Mouse (Mus musculus) MN1 (cell line): ENCODE data around the gene Alkbh7.
A peak's percentile ranks its signal among the peaks of the same experiment; 100 is the strongest.

ENCODE experiments used
- DNase-seq: peaks from one replicate; pipeline ENCODE4 v3.0.0-alpha.2; 2016; ENCODE audit warnings: low spot score

Gene Alkbh7

DNA sequence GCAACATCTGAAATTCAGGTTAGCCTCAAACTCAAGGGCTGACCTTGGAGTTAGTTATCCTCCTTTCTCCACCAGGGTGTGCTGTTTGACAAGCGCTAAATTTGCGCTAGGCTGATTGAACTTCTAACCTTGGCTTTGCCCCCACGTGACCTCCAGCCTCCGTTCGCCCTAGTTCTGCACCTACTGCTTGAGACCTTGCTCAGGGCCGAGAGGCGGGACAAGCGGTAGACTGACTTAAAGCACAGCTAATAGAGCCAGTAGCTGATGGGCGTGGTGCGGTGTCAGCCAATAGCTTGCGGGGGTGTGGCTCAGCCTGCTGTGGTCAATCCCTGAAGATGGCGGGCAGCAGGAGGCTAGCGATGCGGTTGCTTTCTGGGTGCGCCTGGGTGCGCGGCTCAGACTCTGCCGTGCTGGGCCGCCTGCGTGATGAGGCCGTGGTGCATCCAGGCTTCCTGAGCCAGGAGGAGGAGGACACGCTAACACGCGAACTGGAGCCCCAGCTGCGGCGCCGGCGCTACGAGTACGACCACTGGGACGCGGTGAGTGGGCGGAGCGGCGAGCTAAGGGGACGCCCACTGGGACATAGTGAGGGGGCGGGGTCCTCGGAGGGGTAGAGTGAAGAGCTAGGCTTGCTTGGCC is at the start of gene Alkbh7:
Gene Alkbh7, plus strand, starts transcription at position 311 of the 639 bp plus-strand sequence.
- peak; percentile 99 for DNase-seq

DNA sequence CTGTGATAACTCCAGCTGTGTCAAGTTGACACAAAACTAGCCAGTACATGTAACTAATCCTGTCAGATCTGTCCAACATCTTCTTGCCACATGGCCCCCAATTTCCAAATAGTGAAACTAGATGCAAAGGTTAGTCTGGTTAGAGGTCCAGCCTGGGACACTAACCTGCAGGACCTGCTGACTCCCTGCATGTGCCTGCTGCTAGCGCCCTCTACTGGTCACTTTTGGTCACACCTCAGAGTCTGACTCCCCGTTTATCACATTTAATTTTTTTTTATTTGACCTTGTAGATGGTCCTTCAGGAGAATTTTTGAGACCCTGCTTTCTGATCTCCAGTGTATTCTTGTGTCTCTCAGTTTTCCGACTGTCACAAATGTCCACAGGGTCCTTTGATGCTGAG is 46.2 kb upstream of the Alkbh7 start:
- DNase-seq, result peak; percentile 53

DNA sequence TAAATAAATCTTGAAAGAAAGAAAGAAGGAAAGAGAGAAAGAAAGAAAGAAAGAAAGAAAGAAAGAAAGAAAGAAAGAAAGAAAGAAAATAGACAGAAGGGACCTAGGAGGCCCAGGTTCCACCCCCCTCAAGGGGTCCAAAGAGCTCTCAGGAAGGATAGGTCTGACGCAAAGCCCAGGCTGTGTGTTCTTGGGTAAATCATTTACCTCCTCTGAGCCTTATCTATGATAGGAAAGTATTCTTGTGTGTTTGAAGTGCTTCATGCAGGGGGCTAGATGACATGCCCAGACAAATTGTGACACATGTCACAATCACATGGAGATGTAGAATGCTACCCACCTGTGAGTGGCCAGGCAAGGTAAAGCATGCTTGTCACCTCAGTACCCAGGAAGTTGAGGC is 44.5 kb upstream of the Alkbh7 start:
- DNase-seq, result no peak

DNA sequence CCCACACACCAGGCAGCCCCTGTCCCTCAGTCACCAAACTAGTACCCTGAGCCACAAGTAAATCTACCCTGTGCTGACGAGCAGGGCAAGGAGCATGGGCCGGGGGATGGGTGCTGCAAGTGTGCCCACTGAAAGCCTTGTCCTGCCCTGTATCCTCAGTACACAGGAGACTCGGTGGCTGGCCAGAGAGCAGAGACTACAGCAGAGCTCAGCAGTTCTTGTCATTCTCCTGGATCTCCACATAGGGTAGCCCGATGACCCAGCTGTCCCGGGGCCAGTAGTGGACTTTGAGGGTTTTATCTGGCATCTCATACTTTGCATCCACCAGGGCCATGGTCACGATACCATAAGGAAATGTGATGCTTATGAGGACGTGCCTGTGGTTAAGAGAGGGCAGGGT is 42.3 kb upstream of the Alkbh7 start:
- DNase-seq, result no peak

DNA sequence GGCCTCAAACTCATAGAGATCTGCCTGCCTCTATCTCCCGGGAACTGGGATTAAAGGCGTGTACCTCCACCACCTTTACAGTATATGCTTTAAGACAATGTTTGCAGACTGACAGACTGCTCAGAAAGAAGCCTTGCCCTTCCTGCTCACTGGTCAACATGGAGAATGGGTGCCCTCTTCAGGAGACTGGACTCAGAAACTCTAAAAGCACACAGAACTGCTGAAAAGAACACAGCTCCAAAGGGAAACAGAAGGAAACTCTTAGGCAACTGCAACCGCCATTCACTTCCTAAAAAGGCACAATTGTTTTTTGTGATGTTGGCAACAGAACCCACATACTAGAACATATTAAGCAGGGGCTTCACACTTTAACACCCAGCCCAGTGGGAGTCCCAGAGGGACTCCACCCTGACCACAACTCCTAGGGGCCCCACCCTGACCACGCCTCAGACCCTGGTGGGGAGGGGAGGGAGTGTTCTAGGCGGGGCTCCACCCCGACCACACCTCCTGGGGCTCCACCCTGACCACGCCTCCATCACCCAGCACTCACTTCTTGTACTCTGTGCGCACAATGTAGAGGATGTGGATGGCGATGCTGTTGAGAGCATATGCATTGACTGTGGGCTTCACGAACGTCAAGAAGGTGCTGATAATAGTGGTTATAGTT is 39.2 kb upstream of the Alkbh7 start:
- no peak for DNase-seq

DNA sequence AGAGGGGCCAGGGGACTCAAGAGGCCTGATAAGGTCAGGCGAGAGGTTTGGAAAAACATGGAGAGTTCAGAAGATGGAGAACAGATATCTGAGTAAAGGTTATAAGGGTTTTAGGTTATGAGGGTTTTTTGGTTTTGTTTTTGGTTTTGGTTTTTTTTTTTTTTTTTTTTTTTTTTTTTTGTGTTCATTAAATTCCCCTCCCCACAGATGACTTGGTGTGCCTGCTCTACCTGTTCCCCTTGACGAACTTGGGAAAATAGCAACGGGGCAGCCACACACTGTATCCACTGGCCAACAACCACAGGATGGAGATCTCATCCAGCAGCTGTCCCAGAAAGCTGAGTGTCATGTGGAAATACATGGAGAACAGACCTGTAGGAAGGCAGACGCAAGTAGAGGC is 38.5 kb upstream of the Alkbh7 start:
- DNase-seq, result no peak

DNA sequence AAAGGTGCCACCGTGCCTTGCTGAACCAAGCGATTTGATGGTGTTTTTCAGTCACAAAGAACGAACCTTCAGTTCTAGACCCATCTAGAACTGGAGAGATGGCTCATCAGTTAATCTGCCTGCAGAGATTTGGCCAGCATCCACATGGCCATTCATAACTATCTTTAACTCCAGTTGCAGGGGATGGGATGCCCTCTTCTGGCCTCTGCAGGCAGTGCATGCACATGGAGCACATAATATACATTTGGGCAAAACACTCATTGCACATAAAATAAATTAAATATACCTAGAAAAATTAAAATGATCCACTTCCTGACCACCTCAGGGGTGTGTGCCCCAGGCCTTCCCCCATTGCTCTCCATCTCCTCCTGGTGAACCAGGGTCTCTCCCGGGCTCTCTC is 35.3 kb upstream of the Alkbh7 start:
- no peak for DNase-seq

DNA sequence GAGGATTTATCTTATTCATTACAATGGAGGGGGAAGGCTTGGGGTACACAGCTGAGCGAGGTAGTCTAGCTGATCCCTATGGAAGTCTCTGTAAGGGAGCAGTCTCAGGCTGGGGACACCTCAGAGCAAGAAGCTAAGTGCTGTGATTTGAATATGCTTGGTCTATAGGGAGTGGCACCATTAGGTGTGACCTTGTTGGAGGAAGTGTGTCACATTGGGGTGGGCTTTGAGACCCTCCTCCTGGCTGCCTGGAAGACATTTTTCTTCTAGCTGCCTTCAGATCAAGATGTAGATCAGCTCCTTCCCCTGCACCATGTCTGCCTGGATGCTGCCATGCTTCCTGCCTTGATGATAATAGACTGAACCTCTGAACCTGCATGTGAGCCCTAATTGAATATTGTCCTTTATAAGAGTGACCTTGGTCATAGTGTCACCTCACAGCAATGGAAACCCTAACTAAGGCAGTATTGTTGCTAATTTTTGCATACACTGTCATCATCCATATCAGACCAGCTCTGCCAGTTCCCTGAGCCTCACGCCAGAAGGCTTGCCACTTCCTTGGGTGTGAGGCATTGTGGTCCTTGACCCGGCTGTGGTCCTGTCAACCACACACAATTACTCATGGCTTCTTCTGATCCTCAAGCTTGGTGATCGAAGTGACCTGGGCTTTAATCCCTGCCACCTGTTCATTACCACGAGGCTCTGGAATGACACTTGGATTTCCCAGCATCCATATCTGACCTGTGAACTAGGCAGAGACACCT is 34.3 kb upstream of the Alkbh7 start:
- no peak for DNase-seq

DNA sequence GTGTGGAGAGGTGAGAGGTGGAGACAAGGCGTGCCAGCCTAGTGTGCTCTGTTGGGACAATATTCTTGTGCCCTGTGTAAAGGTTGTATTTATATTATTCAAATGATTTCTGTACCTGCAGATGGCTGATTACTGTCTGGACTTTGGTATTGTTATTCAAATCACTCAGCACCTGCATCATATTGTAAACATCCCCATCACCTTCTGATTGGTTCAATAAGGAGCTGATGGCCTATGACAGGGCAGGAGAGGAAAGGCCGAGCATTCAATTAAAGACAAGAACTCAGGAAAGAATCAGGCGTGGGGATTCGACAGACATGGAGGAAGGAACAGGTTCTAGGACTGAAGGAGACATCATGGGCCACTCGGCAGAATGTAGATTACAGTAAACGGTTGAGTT is 33.5 kb upstream of the Alkbh7 start:
- DNase-seq, result no peak

DNA sequence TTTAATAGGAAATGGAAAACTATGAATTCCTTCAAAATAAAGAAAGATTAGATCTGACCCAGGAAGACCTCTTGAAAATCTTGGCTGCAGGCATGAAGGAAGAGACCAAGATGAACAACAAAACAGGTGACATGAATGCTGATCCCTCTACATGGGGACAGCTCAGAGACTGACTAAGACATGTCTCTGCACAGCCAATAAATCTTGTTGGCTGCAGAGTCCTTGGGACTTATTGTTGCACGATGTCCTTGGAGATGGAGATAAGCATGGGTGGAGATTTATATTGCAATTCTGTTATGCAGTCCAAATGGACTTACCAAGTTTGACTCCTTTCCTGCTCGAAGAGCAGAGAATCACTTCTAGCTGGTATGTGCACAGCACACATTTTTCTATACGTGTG is 27.8 kb upstream of the Alkbh7 start:
- no peak for DNase-seq

DNA sequence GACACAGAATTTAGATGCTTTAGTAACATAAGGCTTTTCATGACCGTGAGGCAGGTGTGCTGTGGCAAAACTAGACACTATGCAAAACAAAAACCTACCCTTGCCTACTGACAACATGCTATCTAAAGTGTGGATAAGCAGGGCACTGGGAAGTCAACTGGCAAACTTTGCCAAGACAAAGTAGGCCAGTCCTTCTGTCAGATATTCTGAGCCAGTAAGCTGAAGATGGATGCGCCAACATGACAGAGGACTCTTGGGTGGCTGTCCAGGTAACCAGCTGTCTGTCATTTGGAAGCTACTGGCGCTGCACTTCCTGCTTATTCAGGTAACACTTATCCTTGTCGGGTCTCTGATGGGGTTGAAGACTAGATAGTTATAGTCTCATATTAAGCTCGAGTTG is 27.1 kb upstream of the Alkbh7 start:
- no peak for DNase-seq

DNA sequence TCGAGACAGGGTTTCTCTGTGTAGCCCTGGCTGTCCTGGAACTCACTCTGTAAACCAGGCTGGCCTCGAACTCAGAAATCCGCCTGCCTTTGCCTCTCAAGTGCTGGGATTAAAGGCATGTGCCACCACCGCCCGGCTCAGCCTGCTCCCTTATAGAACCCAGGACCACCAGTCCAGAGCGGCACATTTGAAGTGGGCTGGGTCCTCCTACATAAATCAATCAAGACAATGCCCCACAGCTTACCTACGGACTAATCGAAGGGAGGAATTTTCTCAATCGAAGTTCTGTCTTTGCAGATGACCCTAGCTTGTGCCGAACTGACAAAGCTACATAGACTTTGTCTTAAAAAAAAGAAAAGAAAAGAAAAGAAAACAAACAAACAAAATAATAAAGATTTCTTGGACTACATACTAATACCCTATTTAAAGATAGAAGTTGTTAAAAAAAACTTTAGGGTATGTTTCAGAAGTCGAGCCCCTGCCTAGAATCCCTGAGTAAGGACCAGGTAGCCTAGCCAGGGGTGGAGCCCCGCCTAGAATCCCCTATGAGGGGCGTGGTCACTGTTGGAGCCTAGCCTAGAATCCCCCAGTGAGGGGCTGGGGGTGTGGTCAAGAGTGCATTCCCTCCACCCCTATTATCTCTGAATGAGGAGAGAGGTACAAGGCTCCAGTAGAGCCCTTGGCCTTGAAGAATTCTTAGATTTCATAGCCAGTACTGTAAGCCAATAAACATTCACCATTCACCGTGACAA is 23.0 kb upstream of the Alkbh7 start:
- DNase-seq, result no peak

DNA sequence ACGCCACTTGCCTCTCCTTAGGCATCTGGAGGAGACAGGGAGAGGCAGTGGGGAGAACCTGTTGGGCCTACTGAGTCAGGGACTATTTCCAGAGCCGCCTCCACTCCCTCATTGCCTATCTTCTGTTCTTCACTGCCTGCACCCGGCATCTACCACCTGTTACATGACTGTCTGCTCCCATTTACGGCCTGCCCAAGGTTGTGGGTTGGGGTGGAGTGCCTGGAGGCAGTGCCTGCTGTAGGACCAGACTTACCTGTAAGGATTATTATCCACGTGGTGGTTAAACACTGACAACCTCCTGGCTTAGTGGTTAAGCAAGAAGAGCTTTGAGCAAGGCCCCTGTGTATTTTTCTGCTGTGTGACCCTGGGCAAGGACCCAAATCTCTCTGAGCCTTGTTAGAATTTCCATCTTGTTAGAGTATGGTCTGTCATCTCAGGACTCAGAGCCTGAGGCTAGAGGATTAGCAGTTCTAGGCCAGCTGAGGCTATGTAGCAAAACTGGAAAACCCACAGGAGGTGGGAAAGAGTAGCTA is 22.4 kb upstream of the Alkbh7 start:
- no peak for DNase-seq

DNA sequence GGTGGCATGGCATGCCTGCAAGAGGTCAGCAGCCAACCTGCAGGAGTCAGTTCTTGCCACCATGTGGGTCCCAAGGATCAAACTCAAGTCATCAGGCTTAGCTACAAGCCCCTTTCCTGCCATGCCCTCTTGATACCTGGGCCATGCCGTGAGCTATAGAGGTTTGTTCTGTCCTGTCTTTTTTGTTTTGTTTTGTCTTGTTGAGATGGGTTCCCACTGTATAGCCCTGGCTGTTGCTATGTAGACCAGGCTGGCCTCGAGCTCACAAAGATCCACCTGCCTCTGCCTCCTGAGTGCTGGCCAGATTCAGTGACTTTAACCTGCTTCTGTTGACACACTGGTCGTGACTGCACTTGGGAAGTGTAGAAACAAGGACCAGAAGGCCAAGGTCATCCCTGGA is 21.7 kb upstream of the Alkbh7 start:
- DNase-seq, result no peak

DNA sequence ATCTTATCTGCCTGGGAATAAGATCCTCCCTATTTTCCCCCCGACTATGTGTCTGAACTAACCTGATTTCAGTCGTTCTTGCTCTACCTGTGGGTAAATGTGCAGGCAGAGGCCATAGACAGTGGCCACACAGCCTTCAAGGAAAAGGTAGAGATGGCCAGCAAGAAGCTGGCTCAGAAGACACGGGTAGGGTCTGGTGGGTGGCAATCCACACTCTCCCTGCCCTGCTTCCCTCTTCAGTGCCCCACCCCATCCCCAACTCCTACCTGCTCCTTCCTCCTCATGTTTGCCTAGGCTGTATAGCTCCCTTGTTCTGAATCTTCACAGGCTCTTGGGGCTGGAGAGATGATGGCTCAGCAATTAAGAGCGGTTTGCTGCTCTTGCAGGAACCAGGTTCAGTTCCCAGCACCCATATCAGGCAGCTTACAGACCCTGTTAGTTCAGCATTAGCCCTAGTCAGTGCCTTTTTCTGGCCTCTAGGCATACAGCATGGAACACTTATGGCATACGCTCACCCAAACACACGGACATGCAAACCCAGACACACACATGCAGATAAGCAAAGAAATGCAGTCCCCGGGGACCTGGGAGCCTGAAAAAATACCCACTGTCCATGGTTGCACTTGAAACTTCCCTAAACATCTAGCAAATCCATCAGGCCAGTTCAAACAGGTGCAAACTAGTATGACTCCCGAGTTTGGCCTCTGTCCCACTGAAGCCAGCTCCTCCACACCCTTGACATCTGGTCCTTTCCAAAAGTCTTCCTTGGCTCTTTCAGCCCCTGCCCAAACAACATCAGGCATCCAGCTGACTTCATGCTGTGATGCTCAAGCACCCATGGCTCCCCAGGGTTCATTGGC is 20.4 kb upstream of the Alkbh7 start:
- no peak for DNase-seq

DNA sequence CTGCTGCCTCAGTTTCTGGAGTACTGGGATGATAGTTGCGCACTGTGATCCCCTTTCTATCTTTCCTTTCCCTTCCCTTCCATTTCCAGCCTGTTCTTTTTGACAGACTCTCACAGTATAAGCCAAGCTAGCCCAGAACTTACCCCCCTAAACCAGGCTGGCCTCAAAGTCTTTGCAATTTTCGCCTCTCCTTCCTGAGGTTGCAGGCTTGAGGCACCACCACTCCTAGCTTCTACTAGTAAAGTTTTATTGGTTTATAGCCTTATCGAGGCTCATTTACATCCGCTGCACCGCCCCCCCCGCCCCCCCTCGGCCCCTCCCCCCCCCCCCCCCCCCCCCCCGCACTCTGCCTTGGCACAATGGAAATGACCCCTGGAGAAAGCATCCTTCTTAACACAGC is 17.6 kb upstream of the Alkbh7 start:
- DNase-seq, result no peak

DNA sequence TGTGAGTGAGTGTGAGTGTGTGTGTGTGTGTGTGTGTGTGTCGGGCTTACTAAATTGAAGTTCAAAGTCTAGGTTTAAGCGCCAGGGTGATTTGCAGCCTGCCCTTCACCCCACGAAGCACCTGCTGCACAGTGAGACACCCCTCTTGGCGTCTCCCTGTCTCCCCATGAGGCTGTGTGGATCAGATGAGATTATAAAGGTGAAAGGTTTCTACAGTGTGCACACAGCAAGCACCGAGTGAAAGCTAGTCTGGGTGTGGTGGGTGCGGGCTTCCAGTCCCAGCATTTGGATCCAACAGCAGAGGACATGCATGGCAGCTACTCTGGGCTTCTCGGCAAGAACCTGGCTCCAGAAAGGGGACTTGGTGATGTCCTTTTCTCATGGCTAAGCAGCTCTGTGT is 16.1 kb upstream of the Alkbh7 start:
- DNase-seq, result no peak

DNA sequence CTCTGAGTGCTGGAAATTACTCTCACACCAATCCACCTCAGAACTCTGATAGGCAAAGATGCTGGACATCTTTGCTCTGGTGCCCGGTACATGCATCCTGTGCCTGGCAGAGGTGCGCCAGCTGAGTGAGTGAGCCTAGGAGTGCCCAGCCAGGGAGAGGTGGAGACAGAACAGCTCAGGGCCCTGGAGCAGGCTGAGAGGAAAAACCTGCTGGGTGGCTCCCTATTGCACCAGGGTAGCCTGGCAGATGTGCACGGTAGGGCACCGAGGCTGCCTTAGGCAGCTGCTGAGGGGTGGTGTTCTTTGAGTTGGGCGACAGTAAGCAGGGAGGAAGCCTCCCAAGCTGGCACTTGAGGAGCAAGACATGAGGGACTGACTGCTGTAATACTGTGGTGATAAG is 15.1 kb upstream of the Alkbh7 start, which contains the start of gene Acer1:
Gene Acer1, minus strand, starts transcription at position 114 of the 400 bp plus-strand sequence.
- no peak for DNase-seq

DNA sequence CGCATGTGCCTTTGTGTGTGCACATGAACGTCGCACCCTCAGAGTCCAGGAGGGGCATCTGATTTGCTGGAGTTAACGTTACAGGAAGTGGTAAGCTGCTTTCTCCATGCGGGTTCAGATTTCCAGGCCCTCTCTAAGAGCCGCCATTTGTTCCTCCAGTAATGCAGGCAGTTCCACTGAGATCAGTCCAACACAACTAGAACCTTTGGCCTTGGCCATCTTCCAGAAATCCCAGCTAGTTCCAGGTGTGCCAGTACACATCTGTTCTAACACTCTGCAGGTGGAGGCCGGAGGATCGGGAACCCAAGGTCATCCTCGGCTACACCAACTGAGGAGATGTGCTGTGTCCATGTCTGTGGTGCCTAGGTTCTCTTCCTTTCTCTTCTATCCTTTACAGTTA is 12.3 kb upstream of the Alkbh7 start:
- no peak for DNase-seq

DNA sequence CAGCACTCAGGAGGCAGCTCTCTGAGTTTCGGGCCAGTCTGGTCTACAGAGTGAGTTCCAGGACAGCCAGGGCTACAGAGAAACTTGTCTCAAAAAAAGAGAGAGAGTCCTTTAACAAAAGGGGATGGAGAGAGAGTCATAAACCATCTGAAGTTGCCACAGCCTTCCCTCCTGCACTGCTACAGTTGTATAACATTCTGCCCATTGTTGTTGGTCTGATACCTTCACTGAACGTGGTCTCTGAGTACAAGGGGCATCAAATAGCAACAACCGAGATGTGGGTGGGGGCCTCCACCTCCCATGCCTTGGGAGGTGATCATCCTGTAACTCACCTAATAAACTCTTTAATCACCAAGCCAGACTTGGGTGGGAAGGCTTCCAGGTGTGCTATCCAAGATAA is 11.5 kb upstream of the Alkbh7 start:
- DNase-seq, result no peak

DNA sequence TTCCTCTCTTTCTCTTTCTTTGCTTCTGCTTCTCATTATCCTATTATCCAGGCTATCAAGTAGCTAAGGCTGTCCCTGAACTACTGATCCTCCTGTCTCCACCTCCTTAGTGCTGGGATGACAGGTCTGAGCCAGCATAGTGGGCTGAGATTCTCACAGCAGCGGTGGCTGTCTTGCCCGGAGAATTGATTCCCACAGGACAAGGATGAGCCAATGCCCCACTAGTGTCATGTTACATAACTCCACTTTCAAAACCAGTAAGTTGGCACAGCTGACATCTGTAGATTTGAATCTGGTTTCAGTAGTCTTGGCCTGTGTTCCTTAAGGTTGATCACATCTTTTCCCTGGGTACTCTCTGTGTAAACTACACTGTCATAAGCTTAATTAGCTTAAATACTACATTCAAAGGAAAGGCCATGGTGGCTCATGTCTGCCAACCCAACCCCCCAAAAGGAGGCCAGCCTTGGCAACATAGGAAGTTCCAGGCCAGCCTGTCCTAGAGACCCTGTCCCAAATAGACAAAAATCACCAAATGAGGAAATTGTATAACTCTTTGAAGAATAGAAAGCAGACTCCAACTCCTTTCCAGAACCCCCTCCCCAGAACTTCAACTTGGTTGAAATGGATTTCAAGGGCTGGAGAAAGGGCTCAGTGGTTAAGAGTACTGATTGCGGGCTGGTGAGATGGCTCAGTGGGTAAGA is 10.9 kb upstream of the Alkbh7 start:
- DNase-seq, result peak; percentile 43
